Mouse (Mus musculus) ovary, postnatal 10 days (tissue): ENCODE data around the gene Oog1.
"Not testable (repeated sequence)": the region's sequence is repeated elsewhere in the genome, so short reads cannot be mapped to it uniquely, and the experiment has no call there.

Source experiments
- DNase-seq: peaks from one replicate; pipeline ENCODE4 v3.0.0; 2022; ENCODE audit warnings: low spot score

Oog1 gene

DNA sequence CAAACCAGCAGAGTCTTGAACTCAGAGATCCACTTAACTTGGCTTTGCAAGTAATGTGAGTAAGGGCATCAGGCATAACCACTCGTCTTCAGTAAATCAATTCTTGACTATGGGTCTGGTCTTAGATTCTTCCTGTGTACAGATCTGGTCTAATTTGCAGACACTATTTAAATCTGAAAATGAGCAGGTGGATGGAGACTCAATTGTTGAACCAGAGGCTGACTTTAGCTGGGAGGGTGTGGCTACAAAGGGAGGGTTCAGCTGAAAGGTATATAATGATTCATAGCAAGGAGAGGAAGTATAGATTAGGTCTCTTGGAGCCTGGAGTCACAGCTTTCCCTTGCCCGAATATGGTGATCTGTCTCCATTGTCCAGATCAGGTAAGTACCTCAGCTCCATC, at the start of gene Oog1:
Gene Oog1 (plus strand): TSS at position 301 of the 400 bp plus-strand sequence.
- not testable (repeated sequence) for DNase-seq

- not testable (repeated sequence) for DNase-seq
Observed at GRCm38 (mm10) chr12:87601388-87601787, 1.1 kb upstream of the Oog1 start.

DNA sequence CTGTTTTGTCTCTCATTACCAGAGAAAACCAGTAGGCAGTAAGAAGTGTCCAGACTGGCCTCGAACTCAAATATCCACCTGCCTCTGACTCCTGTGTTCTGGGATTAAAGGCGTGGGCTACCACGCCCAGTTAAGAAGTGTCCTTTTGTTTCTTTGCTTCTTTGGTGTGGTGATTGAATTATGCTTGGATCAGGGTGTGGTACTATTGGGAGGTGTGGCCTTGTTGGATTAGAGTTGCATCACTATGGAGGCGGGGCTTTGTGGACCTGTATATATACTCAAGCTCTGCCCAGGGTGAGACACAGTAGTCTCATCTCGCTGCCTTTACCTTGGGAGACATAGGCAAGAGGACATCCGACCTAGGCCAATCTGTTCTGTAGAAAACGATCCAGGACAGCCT, 16.1 kb downstream of the Oog1 start, which contains the start of gene Gm4027:
Gene Gm4027 (plus strand): TSS at position 301 of the 400 bp plus-strand sequence.
- not testable (repeated sequence) for DNase-seq

DNA sequence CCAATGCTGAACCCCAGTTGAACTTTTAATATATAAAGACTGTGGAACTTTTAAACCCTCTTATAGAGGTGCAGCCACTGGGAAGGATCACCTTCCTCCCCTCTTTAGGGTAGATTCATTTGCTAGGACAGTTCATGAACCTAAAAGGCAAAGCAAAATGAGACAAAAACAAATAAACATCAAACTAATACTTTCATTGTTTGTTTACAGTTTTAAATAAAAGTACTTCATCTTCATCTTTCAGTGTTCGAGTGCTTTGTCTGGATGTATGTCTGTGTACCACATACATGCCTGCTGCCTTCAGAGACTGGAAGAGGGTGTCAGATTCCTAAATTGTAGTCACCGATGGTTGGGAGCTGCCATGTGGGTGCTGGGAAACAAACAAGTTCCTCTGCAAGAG, 42.0 kb downstream of the Oog1 start, which contains the start of gene Gm16381:
Gene Gm16381 (minus strand): TSS at position 101 of the 400 bp plus-strand sequence.
- not testable (repeated sequence) for DNase-seq

GRCm38 (mm10) chr12:87652916-87653703, 50.6 kb downstream of the Oog1 start:
- DNase-seq = not testable (repeated sequence)
